Mouse (Mus musculus): ENCODE measurements around the gene Tmem184a.

GRCm38 (mm10) chr5:139796001-139796620 lies 23.6 kb downstream of the Tmem184a start:
- TF ChIP-seq ZC3H11A (IDR thresholded peaks at IDR 0.05; ENCODE audit: borderline replicate concordance, low read depth, low read length), result no peak
- no peak for TF ChIP-seq ZNF384 (IDR thresholded peaks at IDR 0.05; ENCODE audit: low read depth, low read length)
- TF ChIP-seq CHD2 (IDR thresholded peaks at IDR 0.05; ENCODE audit: low read depth, low read length), result no peak
- no peak for TF ChIP-seq MAFK (IDR thresholded peaks at IDR 0.05; ENCODE audit: insufficient read depth, low read depth, low read length)
